Mouse (Mus musculus) heart, embryonic 13.5 days (tissue): ENCODE results near the gene Rprml. TPM values are rescaled to one million over a fixed set of nuclear protein-coding genes. Genes with fewer than 3 reads are reported as not detected.

Experiments used
- ATAC-seq: fragments of 200-750 bp; cut with Nextera tagmentation; 2 replicates; pipeline ENCODE4 v1.8.0; 2017; ENCODE audit warnings: moderate TSS enrichment; ENCODE audit not compliant: insufficient number of reproducible peaks, low FRiP score, low TSS enrichment; ENCODE audit errors: extremely low read depth
- H3K27ac ChIP-seq: fragments of 300-500 bp; sonication (generic); replicated peaks from 2 replicates; pipeline ENCODE4 v1.5.1; 2015; ENCODE audit warnings: moderate library complexity, mild to moderate bottlenecking, inconsistent platforms
- H3K27me3 ChIP-seq: fragments of 300-500 bp; sonication (generic); replicated peaks from 2 replicates; pipeline ENCODE4 v1.6.1; 2015; ENCODE audit warnings: mild to moderate bottlenecking, inconsistent platforms
- H3K36me3 ChIP-seq: fragments of 300-500 bp; sonication (generic); 2 replicates; pipeline ENCODE4 v1.6.1; 2015; ENCODE audit warnings: mild to moderate bottlenecking, inconsistent platforms
- H3K4me1 ChIP-seq: fragments of 300-500 bp; sonication (generic); 2 replicates; pipeline ENCODE4 v1.6.1; 2015; ENCODE audit warnings: inconsistent platforms
- H3K4me2 ChIP-seq: fragments of 300-500 bp; sonication (generic); 2 replicates; pipeline ENCODE4 v1.6.1; 2015; ENCODE audit warnings: inconsistent platforms, mild to moderate bottlenecking, moderate library complexity
- H3K4me3 ChIP-seq: fragments of 300-500 bp; sonication (generic); 2 replicates; pipeline ENCODE4 v1.5.1; 2015; ENCODE audit warnings: moderate library complexity, mild to moderate bottlenecking, inconsistent platforms
- H3K9ac ChIP-seq: fragments of 300-500 bp; sonication (generic); 2 replicates; pipeline ENCODE4 v1.6.1; 2015; ENCODE audit warnings: inconsistent platforms, mild to moderate bottlenecking, moderate library complexity
- H3K9me3 ChIP-seq: fragments of 300-500 bp; sonication (generic); 2 replicates; pipeline ENCODE4 v1.6.1; 2016; ENCODE audit warnings: inconsistent platforms
- WGBS: fragments of 180-500 bp; shearing (Covaris S2); methylation state at CpG from one replicate; pipeline ENCODE4 v1.1.7; 2015; ENCODE audit warnings: mixed read lengths; 5-methylcytosine and 5-hydroxymethylcytosine counted together
- polyA plus RNA-seq: library from polyadenylated mRNA; unstranded; fragments of >200 nt; fragmentation: Nextera tagmentation; extraction: Ambion mirVana; gene quantifications from 2 replicates; pipeline ENCODE4 v1.2.1, GENCODE M21; 2015

Gene Rprml
- polyA plus RNA-seq, 1 experiment from 2014 or later = not detected

- H3K4me3 ChIP-seq = peak overlapping the region; percentile 98
- H3K27me3 ChIP-seq = no peaks in the 10 kb centered on the region
- ATAC-seq = no peak
- peaks cover 22% of the 10 kb centered on the region for H3K4me1 ChIP-seq
- under 1% methylated on average over 18 of the region's 18 CpGs for WGBS
- peak overlapping the region; percentile 98 for H3K27ac ChIP-seq
- peak overlapping the region; percentile 71 for H3K4me2 ChIP-seq
- 0 out of 2 replicates have a peak, but pooled peaks cover 7% of the 10 kb centered on the region for H3K36me3 ChIP-seq
- H3K9me3 ChIP-seq = no peaks in the 10 kb centered on the region
- peak overlapping the region; percentile 94 for H3K9ac ChIP-seq
Measured at GRCm38 (mm10) chr11:103696851-103697564, 47.6 kb downstream of the Rprml start.

DNA sequence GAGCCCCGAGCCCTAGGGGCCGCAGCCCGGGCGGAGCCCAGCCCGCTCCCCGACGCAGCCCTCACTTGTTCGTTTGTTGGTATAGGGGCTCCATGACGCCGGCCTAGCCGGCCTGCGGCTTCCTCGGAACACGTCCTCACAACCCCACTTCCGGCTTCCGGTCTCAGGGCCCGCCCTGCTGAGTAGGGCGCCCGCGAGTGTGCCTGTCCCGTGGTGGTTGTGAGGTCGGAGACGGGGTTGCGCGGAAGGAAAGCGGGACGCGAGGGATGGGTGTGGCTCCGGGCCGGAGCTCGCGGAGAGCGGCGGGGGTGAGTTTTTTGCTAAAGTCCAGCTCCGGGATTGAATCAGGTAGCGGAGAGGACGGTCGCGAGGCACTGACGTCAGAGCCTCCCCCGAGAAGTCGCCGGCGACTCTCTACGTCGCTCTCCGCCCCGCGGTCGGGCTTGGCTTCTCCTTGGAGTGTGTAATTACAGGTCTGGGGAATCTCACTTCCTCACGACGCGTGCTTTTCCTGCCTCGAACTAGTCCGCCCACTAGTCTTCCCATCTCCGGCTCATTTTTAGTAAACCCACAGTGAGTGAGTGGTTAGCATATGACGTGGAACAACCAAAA, 48.3 kb downstream of the Rprml start, which contains the start of gene Gosr2:
Gene Gosr2, minus strand, starts transcription at position 334 of the 612 bp plus-strand sequence.
- Histone ChIP-seq H3K27ac (peak within 1 kb of the TSS; percentile 98), H3K9me3 (no peaks in the 10 kb centered on the region), H3K36me3 (0 out of 2 replicates have a peak, but pooled peaks cover 7% of the 10 kb centered on the region), H3K4me3 (peak within 1 kb of the TSS; percentile 98), H3K27me3 (no peaks in the 10 kb centered on the region), H3K4me1 (peaks cover 19% of the 10 kb centered on the region), H3K9ac (peak within 1 kb of the TSS; percentile 94), H3K4me2 (peak within 1 kb of the TSS; percentile 71)
- under 1% methylated on average over 57 of the region's 57 CpGs for WGBS
- ATAC-seq = peak; percentile 90

- ATAC-seq = no peak
- H3K36me3 ChIP-seq = 0 out of 2 replicates have a peak, but pooled peaks cover 7% of the 10 kb centered on the region
- peak overlapping the region; percentile 71 for H3K4me2 ChIP-seq
- 62% methylated on average over 2 of the region's 2 CpGs for WGBS
- peak overlapping the region; percentile 98 for H3K4me3 ChIP-seq
- H3K27me3 ChIP-seq = no peaks in the 10 kb centered on the region
- H3K27ac ChIP-seq = peak overlapping the region; percentile 98
- peak overlapping the region; percentile 94 for H3K9ac ChIP-seq
- no peaks in the 10 kb centered on the region for H3K9me3 ChIP-seq
- H3K4me1 ChIP-seq = peaks cover 19% of the 10 kb centered on the region
Measured at GRCm38 (mm10) chr11:103698226-103698625, 48.9 kb downstream of the Rprml start.

Other genes starting within 250 kb of the Rprml start
- 4.8 and 5.3 TPM in 2 replicates for gene Plekhm1, start 236.9 kb upstream of the Rprml start, polyA plus RNA-seq
- not detected in 2 replicates for gene Lrrc37a, start 145.0 kb upstream of the Rprml start, polyA plus RNA-seq
- not detected in 2 replicates for gene Gm884, start 28.4 kb upstream of the Rprml start, polyA plus RNA-seq
- gene Lyzl6, start 10.7 kb upstream of the Rprml start, polyA plus RNA-seq = not detected in 2 replicates
- 58.3 and 64.7 TPM in 2 replicates for gene Gosr2, start 48.3 kb downstream of the Rprml start, polyA plus RNA-seq
- 0.80 and 0.91 TPM in 2 replicates for gene Wnt9b, start 100.3 kb downstream of the Rprml start, polyA plus RNA-seq
- gene Wnt3, start 124.6 kb downstream of the Rprml start, polyA plus RNA-seq = not detected in 2 replicates